Mouse (Mus musculus) embryo, embryonic 9.5 days (tissue): ENCODE data around the gene Haus7.
A peak's percentile ranks its signal among the peaks of the same experiment; 100 is the strongest.
"Not testable (repeated sequence)": the region's sequence is repeated elsewhere in the genome, so short reads cannot be mapped to it uniquely, and the experiment has no call there.

Experiments used
- DNase-seq: peaks from one replicate; pipeline ENCODE4 v3.0.0-alpha.2; 2017; ENCODE audit errors: extremely low spot score

Haus7 gene

GRCm38 (mm10) chrX:73467446-73468241, 8.8 kb upstream of the Haus7 start:
- peak; percentile 58 for DNase-seq

- DNase-seq = no peak
These were observed 6.8 kb upstream of the Haus7 start for GRCm38 (mm10) chrX:73465483-73466186.

DNA sequence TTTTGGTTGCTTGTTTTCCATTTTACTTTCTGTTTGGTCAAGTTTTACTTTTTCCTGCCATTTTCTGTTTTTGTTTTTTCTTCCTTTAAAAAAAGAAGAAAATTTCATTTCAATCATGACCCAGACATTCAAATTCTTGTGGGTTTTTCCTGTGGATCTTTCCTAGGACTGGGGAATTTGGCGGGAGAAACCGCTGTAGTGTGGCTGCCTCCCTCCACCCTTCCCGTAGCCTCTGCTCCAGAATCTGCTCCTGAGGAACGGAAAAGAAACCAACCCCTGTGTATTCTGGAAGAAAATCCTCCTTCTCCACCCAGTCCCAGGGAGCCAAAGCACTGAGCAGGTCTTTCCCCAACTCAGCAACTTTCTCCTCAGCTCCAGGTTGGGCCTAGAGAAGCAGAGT, 1.9 kb upstream of the Haus7 start:
- DNase-seq = no peak

GRCm38 (mm10) chrX:73451949-73452348, 6.9 kb downstream of the Haus7 start:
- DNase-seq = peak; percentile 26

DNA sequence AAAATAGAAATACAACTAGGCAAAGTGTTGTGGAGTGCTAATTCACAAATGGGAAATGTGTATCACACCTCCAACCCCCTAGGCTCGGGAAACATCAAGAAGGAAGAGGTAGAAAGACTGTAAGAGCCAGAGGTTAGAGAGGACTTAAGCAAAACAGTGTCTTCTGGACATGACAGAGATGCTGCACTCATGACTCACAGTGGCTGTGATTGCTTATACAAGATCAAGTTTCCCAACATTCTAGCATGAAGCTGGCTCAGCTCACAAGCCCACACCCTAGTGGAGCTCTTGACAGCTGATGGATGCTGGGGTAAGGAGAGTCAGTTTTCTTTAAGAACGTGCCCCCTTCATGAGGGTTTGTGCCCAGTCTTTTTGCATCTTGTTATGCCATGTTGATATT, 17.4 kb downstream of the Haus7 start:
- DNase-seq = no peak

- no peak for DNase-seq
These were observed 23.6 kb downstream of the Haus7 start, which contains the start of gene Trex2 for GRCm38 (mm10) chrX:73435252-73435651. TSS of gene Trex2 (minus strand) at chrX:73435344.

- no peak for DNase-seq
These were observed 26.0 kb downstream of the Haus7 start for GRCm38 (mm10) chrX:73432850-73433249.

DNA sequence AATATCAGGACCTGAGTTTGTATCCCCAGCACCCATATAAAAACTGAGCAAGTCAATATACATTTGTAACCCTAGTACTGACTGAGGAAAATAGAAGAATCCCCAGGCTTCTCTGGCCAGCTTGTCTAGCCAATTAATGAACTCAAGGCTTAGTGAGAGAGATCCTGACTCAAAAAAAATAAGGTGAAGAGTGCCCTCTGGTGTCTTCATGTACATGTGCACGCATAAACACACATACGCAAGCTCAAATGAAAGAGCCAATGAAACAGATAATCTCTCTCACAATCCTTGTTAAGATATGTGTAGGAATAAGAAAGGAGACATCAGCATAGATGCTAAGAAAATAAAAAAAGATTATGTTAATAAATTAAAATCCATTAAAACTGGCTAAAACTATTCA, 28.8 kb downstream of the Haus7 start:
- no peak for DNase-seq

GRCm38 (mm10) chrX:73412767-73413166, 46.1 kb downstream of the Haus7 start:
- no peak for DNase-seq

DNA sequence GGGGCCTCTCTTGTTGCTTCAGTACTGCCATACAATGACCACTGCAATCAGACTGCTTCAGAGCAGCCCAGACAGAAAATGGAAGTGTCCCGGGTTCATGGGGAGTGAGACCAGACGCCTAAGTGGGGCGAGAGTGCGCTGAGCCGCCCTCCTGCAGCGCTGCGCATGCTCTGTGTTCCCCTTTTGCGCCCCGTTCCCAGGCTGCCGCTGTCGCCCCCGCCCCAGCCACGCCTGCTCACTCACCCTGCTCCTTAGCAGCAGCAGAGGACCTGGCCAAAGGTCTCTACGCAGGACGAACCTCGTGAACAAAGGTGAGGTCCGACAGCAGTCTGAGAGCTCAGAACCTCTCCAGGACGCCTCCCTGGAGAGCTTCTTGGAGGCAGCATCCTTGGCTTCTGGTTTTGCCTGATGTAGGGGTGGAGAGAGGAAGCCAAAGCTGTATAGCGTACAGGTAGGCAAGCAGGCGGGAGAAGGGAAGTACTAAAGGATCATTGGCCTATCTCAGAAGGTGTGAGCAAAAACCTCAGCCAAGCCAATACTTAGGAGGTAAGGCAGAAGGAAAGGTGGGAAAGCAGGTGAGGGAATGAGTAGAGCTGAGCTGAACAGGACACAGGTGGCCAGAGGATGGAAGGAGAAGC, 47.8 kb downstream of the Haus7 start, which contains the start of gene Zfp92:
Gene Zfp92, plus strand, starts transcription at position 217 of the 638 bp plus-strand sequence.
- peak; percentile 5 for DNase-seq

- no peak for DNase-seq
These were observed 57.2 kb downstream of the Haus7 start for GRCm38 (mm10) chrX:73401616-73402015.

GRCm38 (mm10) chrX:73400951-73401350, 57.9 kb downstream of the Haus7 start:
- DNase-seq = no peak

DNA sequence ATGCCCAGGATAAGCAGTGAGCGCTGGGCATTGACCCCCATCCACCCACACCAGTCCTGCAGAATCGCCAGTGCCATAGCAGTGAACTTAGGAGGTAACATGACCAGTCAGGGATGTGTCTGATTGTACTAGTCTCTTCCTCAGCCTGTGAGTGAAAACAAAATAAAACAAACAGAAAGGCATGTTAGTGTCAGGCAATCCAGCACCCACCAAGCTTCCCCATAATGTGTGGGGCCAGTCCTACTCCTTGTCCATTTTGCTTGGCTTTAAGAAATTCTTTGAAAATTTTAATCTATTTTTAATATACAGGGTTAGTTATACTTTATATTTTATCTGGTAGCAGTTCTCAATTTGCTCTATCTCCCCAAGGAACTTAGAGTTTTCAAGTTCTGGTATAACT, 60.2 kb downstream of the Haus7 start, which contains the start of gene Gm18336:
Gene Gm18336, minus strand, starts transcription at position 101 of the 400 bp plus-strand sequence.
- not testable (repeated sequence) for DNase-seq

DNA sequence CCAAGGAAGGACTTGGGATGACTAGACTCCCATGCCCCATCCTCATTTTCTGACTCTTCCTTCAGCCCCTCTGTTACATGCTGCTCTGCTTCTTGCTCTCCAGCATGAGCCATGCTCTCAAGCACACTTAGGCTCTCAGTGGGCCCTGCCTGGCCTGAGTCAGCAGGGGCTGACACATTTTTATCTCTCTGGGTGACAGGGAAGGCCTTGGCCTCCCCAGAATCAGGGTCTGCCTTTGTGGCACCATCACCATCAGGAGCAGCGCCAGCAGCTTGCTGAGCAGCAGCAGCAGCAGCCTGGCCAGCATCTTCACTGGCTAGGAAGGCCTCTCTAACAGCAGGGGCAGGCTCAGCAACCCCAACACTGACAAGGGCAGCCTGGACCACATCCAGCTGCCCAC, 62.4 kb downstream of the Haus7 start:
- no peak for DNase-seq

DNA sequence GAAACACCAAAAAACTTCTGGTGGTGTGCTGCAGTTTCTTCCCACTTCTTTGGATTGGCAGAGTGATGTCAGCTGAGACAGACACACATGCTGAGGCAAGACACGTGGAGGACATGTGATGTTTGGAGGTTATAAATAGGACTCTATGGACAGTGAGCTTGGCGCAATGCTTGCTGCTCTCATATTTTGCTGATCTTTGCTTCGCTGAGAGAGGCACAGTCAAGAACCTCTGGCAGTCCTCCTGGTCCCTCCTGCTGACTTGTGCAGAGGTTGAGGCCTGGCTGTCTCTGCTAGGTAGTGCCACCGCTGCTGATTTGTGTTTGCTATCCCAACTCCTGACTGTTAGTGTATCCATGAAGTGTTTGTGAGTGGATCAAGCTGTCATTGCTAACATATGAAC, 67.4 kb downstream of the Haus7 start:
- no peak for DNase-seq
